Mouse (Mus musculus) hindbrain, embryonic 11.5 days (tissue): ENCODE results near the gene Bspry. TPM values are rescaled to one million over a fixed set of nuclear protein-coding genes. Genes with fewer than 3 reads are reported as not detected.
A peak's percentile ranks its signal among the peaks of the same experiment; 100 is the strongest.
"Not testable (repeated sequence)": the region's sequence is repeated elsewhere in the genome, so short reads cannot be mapped to it uniquely, and the experiment has no call there.

ENCODE experiments used
- ATAC-seq: fragments of 200-750 bp; cut with Nextera tagmentation; 2 replicates; pipeline ENCODE4 v1.8.0; 2017; ENCODE audit warnings: mild to moderate bottlenecking, moderate TSS enrichment, moderate library complexity; ENCODE audit not compliant: low FRiP score
- DNase-seq: peaks from one replicate; pipeline ENCODE4 v3.0.0-alpha.2; 2015; ENCODE audit warnings: low spot score
- H3K27ac ChIP-seq: fragments of 300-500 bp; sonication (generic); 2 replicates; pipeline ENCODE4 v1.5.1; 2014; ENCODE audit warnings: mild to moderate bottlenecking, low read depth, low read length
- H3K27me3 ChIP-seq: fragments of 300-500 bp; sonication (generic); 2 replicates; pipeline ENCODE4 v1.6.1; 2014; ENCODE audit warnings: mild to moderate bottlenecking, low read length, moderate library complexity, mixed read lengths; ENCODE audit not compliant: control insufficient read depth, insufficient read depth
- H3K36me3 ChIP-seq: fragments of 300-500 bp; sonication (generic); 2 replicates; pipeline ENCODE4 v1.6.1; 2014; ENCODE audit warnings: mild to moderate bottlenecking, low read length, moderate library complexity, mixed read lengths; ENCODE audit not compliant: control insufficient read depth, insufficient read depth
- H3K4me1 ChIP-seq: fragments of 300-500 bp; sonication (generic); replicated peaks from 2 replicates; pipeline ENCODE4 v1.6.1; 2014; ENCODE audit warnings: low read length, mixed read lengths; ENCODE audit not compliant: control insufficient read depth, insufficient read depth
- H3K4me2 ChIP-seq: fragments of 300-500 bp; sonication (generic); replicated peaks from 2 replicates; pipeline ENCODE4 v1.6.1; 2014; ENCODE audit warnings: mild to moderate bottlenecking, low read depth, low read length
- H3K4me3 ChIP-seq: fragments of 300-500 bp; sonication (generic); 2 replicates; pipeline ENCODE4 v1.5.1; 2014; ENCODE audit warnings: low read depth, low read length
- H3K9ac ChIP-seq: fragments of 300-500 bp; sonication (generic); 2 replicates; pipeline ENCODE4 v1.6.1; 2014; ENCODE audit warnings: low read depth, low read length
- H3K9me3 ChIP-seq: fragments of 300-500 bp; sonication (generic); 2 replicates; pipeline ENCODE4 v1.6.1; 2016; ENCODE audit warnings: low read length; ENCODE audit not compliant: control insufficient read depth
- WGBS: fragments of 180-500 bp; shearing (Covaris S2); extraction: QIAGEN DNeasy Blood & Tissue Kit; methylation state at CpG from one replicate; pipeline ENCODE4 v1.1.7; 2014; 5-methylcytosine and 5-hydroxymethylcytosine counted together
- polyA plus RNA-seq: library from polyadenylated mRNA; unstranded; fragments of >200 nt; fragmentation: Nextera tagmentation; extraction: Ambion mirVana; gene quantifications from 2 replicates; pipeline ENCODE4 v1.2.1, GENCODE M21; 2014

Gene Bspry
- polyA plus RNA-seq, 1 experiment from 2014 or later, result 0.94 TPM

GRCm38 (mm10) chr4:62475131-62475530 lies 4.7 kb upstream of the Bspry start:
- H3K27me3 ChIP-seq, result peaks cover 14% of the 10 kb centered on the region
- DNase-seq (no peak), ATAC-seq (no peak)
- H3K9ac ChIP-seq, result no peak overlapping the region
- no peaks in the 10 kb centered on the region for H3K9me3 ChIP-seq
- H3K4me3 ChIP-seq, result no peak overlapping the region
- H3K4me1 ChIP-seq, result peaks cover 2% of the 10 kb centered on the region; the same call in 1 of the 2 replicates
- WGBS, result 82% methylated on average over 2 of the region's 2 CpGs
- H3K27ac ChIP-seq, result no peak overlapping the region
- no peaks in the 10 kb centered on the region for H3K36me3 ChIP-seq
- no peak overlapping the region for H3K4me2 ChIP-seq

DNA sequence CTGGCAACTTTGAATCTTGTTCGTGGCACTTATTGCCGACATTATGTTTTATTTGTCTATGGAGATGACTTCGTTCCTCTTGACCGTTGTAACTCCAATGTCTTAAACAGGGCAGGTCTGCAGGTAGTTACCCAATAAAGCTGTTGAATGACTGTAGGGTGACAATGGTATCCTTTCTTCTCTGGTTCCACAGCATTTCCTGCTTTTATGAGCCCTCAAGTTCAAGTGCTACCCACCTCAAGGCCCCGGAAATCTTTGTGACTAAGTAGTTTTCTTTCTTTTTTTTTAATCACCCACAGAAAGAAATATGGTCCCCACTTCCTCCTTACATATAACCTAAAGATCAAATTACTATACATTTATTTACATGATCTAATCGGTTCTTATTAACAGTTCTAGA lies 4.1 kb upstream of the Bspry start:
- Histone ChIP-seq H3K36me3 (no peaks in the 10 kb centered on the region), H3K4me1 (peaks cover 2% of the 10 kb centered on the region; the same call in 1 of the 2 replicates), H3K27me3 (peaks cover 19% of the 10 kb centered on the region), H3K9me3 (no peaks in the 10 kb centered on the region), H3K4me3 (no peak overlapping the region), H3K27ac (no peak overlapping the region), H3K9ac (no peak overlapping the region), H3K4me2 (no peak overlapping the region)
- WGBS, result 93% methylated on average over 6 of the region's 6 CpGs
- DNase-seq (no peak), ATAC-seq (no peak)

DNA sequence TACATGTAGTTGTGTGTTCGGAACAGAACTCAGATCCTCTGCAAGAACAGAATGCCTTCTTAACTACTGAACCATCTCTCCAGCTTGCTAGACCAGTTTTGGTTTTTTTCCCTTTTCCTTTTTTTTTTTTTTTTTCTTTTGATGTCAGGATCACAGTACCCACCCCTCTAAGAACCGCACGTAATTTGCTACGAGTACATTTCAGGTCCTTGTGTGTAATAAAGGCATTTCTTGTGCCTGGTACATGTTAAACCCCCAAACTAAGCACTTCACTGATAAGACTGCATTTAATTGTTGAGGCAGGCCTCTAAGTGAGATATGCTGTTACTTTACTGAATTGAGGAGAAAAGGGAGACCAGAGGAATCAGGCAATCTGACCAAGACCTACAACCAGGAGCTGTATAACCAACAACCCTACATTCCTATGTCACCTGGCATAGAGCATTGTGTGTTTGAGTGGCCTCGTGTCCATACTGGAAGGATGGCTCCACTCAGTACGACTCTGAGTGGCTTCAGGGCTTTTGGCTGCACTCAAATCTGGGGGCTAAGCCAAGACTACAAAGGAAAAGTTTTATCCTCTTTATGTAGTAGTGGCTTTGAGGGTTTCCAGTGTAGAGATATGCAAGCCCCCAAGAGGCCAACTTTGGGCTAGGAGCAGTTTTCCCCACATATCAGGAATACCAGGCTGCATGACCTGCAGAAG lies 2.2 kb upstream of the Bspry start:
- Histone ChIP-seq H3K36me3 (no peaks in the 10 kb centered on the region), H3K4me1 (peaks cover 2% of the 10 kb centered on the region; the same call in 1 of the 2 replicates), H3K4me2 (no peak overlapping the region), H3K27me3 (peaks cover 21% of the 10 kb centered on the region), H3K9me3 (no peaks in the 10 kb centered on the region), H3K4me3 (no peak overlapping the region), H3K9ac (no peak overlapping the region), H3K27ac (no peak overlapping the region)
- 83% methylated on average over 6 of the region's 6 CpGs for WGBS
- ATAC-seq, result no peak
- DNase-seq, result no peak

- Histone ChIP-seq H3K4me2 (peak overlapping the region; percentile 75), H3K27me3 (peaks cover 21% of the 10 kb centered on the region), H3K4me3 (peak overlapping the region; percentile 37)
- 13% methylated on average over 11 of the region's 11 CpGs for WGBS
- H3K9ac ChIP-seq, H3K36me3 ChIP-seq, DNase-seq, H3K27ac ChIP-seq, H3K4me1 ChIP-seq, ATAC-seq, H3K9me3 ChIP-seq: not testable (repeated sequence)
Observed at GRCm38 (mm10) chr4:62479593-62479936, 288 bp upstream of the Bspry start.

DNA sequence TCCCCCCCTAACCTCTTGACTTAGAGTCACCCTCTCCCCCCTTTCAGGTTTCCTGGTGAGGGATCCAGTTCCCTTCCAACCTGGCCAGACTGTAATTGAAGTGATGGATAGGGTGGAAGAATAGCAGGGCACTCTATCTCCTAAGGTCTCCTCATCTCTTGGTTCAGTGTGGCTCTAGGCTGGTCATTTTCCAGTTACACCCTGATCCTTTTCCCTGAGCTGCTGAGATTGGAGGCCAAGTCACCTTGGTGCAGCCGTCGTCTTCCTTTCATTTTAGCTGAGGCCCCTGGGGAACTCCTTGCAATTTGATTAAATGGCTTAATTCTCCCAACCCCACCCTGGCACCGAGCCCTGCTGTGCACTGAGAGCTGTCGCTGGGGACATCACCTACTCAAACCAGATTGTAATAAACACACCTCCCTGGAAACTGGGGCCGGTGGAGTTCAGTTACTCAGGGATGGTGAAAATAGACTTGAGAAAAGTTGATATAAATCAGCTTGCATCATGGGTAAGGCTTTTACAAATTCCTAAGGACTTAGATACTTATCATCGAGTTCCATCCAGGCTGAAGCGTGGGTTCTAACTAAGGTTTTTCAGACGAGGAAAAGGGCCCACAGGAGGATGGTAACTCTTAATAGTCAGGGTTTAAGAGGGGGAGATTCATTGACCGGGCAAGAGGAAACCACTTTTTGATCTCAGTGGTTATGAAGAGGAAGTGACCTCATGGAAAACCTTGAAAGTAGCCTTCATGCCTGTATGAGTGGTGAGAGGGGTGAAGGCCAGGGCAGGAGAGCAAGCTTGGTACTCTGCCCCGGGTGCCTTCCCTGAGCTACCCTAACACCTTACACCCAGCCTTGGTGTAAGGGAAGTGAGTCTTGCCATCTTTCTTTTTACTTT lies 1.1 kb downstream of the Bspry start:
- Histone ChIP-seq H3K9ac (no peak overlapping the region), H3K4me1 (peaks cover 2% of the 10 kb centered on the region; the same call in 1 of the 2 replicates), H3K36me3 (no peaks in the 10 kb centered on the region), H3K9me3 (no peaks in the 10 kb centered on the region), H3K4me3 (no peak overlapping the region), H3K27ac (no peak overlapping the region), H3K4me2 (no peak overlapping the region), H3K27me3 (peaks cover 21% of the 10 kb centered on the region)
- WGBS, result 53% methylated on average over 10 of the region's 10 CpGs
- DNase-seq, result no peak
- ATAC-seq, result no peak

GRCm38 (mm10) chr4:62484928-62485327 lies 5.1 kb downstream of the Bspry start:
- DNase-seq (no peak), ATAC-seq (no peak)
- Histone ChIP-seq H3K4me1 (no peaks in the 10 kb centered on the region), H3K4me2 (no peak overlapping the region), H3K4me3 (no peak overlapping the region), H3K27ac (no peak overlapping the region), H3K36me3 (no peaks in the 10 kb centered on the region), H3K9me3 (no peaks in the 10 kb centered on the region), H3K27me3 (peaks cover 9% of the 10 kb centered on the region), H3K9ac (no peak overlapping the region)
- WGBS, result 75% methylated on average over 3 of the region's 3 CpGs

DNA sequence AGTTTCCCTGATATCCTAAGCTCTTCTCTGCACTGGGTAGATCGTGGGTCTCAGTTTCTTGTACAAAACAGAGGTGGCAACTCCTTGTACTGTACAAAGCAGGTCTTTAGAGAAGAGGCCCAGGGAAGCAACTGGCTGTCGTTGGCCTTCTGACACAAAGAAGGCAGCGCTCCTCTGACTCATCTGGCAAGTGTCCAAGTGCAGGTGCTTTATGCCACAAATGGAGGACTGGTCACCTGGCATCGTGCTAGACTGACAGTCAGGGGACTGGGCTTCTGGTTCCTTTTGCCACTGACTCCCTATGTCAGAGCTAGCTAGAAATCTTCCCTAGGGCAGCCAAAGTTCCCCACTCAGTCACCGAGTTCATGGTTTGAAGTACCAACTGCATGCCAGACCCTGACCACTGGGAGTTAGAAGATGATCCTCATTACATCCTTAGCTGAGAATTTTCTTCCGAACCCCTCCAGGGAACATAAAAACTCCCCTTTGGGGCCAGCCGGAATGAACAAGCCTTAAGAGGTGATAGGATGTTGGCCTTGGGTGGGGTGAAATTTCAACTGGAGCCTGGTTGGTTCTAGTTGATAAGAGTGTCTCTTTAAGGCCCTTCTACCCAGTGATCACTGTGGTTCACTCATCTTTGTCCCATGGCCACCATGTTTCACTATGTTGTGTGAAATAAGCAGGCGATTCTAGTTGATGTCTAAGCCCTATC lies 5.8 kb downstream of the Bspry start:
- H3K27me3 ChIP-seq, result peaks cover 3% of the 10 kb centered on the region; the same call in 1 of the 2 replicates
- DNase-seq, result no peak
- WGBS, result 88% methylated on average over 8 of the region's 8 CpGs
- H3K4me2 ChIP-seq, result no peak overlapping the region
- no peaks in the 10 kb centered on the region for H3K9me3 ChIP-seq
- no peaks in the 10 kb centered on the region for H3K4me1 ChIP-seq
- no peak overlapping the region for H3K9ac ChIP-seq
- H3K36me3 ChIP-seq, result no peaks in the 10 kb centered on the region
- H3K4me3 ChIP-seq, result no peak overlapping the region
- no peak for ATAC-seq
- H3K27ac ChIP-seq, result no peak overlapping the region

DNA sequence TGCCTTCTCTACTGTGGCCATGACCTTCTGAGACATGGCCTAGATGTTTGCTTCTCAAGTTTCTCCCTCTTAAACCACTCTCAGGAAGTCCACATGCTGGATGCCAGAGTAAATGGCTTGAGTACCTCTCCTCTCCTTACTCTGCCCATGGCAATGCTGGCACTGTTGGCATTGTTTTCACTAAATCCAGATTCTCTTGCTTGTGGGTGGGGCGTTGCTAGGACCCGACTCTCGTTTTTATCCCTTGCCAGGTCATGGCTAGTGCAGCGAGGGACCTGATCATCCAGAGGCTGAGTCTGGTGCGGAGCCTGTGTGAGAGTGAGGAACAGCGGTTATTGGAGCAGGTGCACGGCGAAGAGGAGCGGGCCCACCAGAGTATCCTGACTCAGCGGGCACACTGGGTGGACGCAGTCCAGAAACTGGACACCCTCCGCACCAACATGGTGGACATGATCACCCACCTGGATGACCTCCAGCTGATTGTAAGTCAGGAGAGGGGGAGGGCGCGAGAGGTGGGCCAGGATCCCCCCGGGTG lies 6.4 kb downstream of the Bspry start:
- H3K27me3 ChIP-seq, result peaks cover 2% of the 10 kb centered on the region; the same call in 1 of the 2 replicates
- H3K4me3 ChIP-seq, result no peak overlapping the region
- no peaks in the 10 kb centered on the region for H3K9me3 ChIP-seq
- no peak overlapping the region for H3K27ac ChIP-seq
- no peak for ATAC-seq
- DNase-seq, result no peak
- 92% methylated on average over 15 of the region's 15 CpGs for WGBS
- H3K4me1 ChIP-seq, result no peaks in the 10 kb centered on the region
- no peaks in the 10 kb centered on the region for H3K36me3 ChIP-seq
- no peak overlapping the region for H3K4me2 ChIP-seq
- no peak overlapping the region for H3K9ac ChIP-seq
